Mouse (Mus musculus) MEL (cell line): ENCODE results near the gene Trim41.

Experiments used
- CTCF ChIP-seq, 3 experiments: IDR thresholded peaks in 2 of 3; conservative IDR thresholded peaks in 1 of 3; 2 replicates each; pipeline ENCODE4 v1.5.1; 2011 to 2012; ENCODE audit warnings: low read length in 3 of 3, low read depth in 2 of 3, mild to moderate bottlenecking in 2 of 3, improper control_type of control experiment in 1 of 3, inconsistent platforms in 1 of 3, mixed read lengths in 1 of 3, moderate library complexity in 1 of 3; ENCODE audit not compliant: control insufficient read depth in 1 of 3, insufficient read depth in 1 of 3, poor library complexity in 1 of 3, severe bottlenecking in 1 of 3
- E2F4 ChIP-seq: IDR thresholded peaks from 2 replicates; pipeline ENCODE4 v1.6.1; 2011; ENCODE audit warnings: low read depth, low read length, improper control_type of control experiment, borderline replicate concordance
- MAX ChIP-seq: IDR thresholded peaks from 2 replicates; pipeline ENCODE4 v1.6.1; 2011; ENCODE audit warnings: low read length, improper control_type of control experiment
- POLR2A ChIP-seq, 2 experiments: IDR thresholded peaks; 2 replicates each; pipeline ENCODE4 v1.6.1; 2011 to 2012; ENCODE audit warnings: low read length in 2 of 2, mild to moderate bottlenecking in 2 of 2, control low read depth in 1 of 2, improper control_type of control experiment in 1 of 2, low read depth in 1 of 2, moderate library complexity in 1 of 2; ENCODE audit not compliant: control insufficient read depth in 1 of 2, insufficient read depth in 1 of 2, poor library complexity in 1 of 2
- SIN3A ChIP-seq: IDR thresholded peaks from 2 replicates; pipeline ENCODE4 v1.6.1; 2012; ENCODE audit warnings: low read length, improper control_type of control experiment, inconsistent platforms
- SMC3 ChIP-seq: IDR thresholded peaks from 2 replicates; pipeline ENCODE4 v1.6.1; 2011; ENCODE audit warnings: low read depth, low read length, improper control_type of control experiment
- TCF12 ChIP-seq: IDR thresholded peaks from 2 replicates; pipeline ENCODE4 v1.6.1; 2014; ENCODE audit warnings: low read depth, mild to moderate bottlenecking, inconsistent platforms, low read length, improper control_type of control experiment, moderate library complexity
- USF2 ChIP-seq, 2 experiments: IDR thresholded peaks; 2 replicates each; pipeline ENCODE4 v1.6.1; 2011 to 2012; ENCODE audit warnings: improper control_type of control experiment in 2 of 2, low read length in 2 of 2, borderline replicate concordance in 1 of 2, inconsistent platforms in 1 of 2, low read depth in 1 of 2, mild to moderate bottlenecking in 1 of 2; ENCODE audit not compliant: insufficient read depth in 1 of 2
- ZNF384 ChIP-seq: IDR thresholded peaks from 2 replicates; pipeline ENCODE4 v1.6.1; 2012; ENCODE audit warnings: low read depth, mild to moderate bottlenecking, inconsistent platforms, low read length, improper control_type of control experiment

DNA sequence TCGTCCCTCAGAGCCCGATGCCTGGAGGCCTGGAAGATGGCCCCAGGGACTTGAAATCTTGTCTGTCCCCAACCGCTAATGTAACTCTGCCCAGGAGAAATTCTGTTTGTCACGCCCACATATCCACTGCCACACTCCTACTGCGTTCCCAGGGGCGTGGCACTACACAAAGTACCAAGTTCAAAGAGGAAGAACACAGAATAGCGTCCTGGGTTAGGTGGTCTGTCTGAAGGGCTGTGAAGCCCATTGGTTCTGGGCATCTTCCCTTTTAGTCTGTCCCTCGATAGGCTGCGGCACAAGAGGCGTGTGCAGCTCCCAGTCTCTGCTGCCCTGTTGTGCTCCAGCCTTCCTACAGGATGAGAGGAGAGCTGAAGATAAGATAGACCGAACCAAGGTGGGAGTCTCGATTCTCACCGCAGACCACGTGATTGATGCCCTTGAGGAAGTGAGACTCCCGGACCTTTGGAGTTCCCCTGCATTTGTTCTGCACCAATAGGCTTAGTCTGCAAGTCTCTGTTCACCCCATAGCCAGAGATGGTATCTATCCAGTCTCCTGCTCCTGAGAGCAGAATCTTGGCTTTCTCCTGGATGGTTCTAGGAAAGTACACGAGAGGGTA lies 21.1 kb upstream of the Trim41 start:
- TF ChIP-seq POLR2A (IDR thresholded peaks at IDR 0.05; ENCODE audit: control insufficient read depth in 1 of 2, insufficient read depth in 1 of 2, low read depth in 1 of 2, low read length in 2 of 2, poor library complexity in 1 of 2) (peak in 1 of 2 experiments; percentile 59; a peak in 2 of 4 replicates), E2F4 (no peak), CTCF (IDR thresholded peaks at IDR 0.05 in 2 of 3, conservative IDR thresholded peaks at IDR 0.05 in 1 of 3; ENCODE audit: control insufficient read depth in 1 of 3, insufficient read depth in 1 of 3, low read depth in 2 of 3, low read length in 3 of 3, poor library complexity in 1 of 3, severe bottlenecking in 1 of 3) (no peak), TCF12 (peak; percentile 64), USF2 (IDR thresholded peaks at IDR 0.05; ENCODE audit: borderline replicate concordance in 1 of 2, insufficient read depth in 1 of 2, low read depth in 1 of 2, low read length in 2 of 2) (peak in 1 of 2 experiments; percentile 55; a peak in 2 of 4 replicates), ZNF384 (no peak), MAX (peak; percentile 96), SMC3 (no peak), SIN3A (peak; percentile 78)
